Mouse (Mus musculus): Measurements from ENCODE around the gene Stk40.

GRCm38 (mm10) chr4:126077833-126078232, 25.9 kb upstream of the Stk40 start:
- TF ChIP-seq TAL1 (conservative IDR thresholded peaks at IDR 0.05; ENCODE audit: low read depth, low read length) (no peak), CTCF (IDR thresholded peaks at IDR 0.05; ENCODE audit: low read depth, low read length) (no peak), GATA1 (IDR thresholded peaks at IDR 0.05; ENCODE audit: borderline replicate concordance, low read length) (no peak), POLR2AphosphoS5 (IDR thresholded peaks at IDR 0.05; ENCODE audit: insufficient replicate concordance, low read depth, low read length) (no peak), GATA2 (IDR thresholded peaks at IDR 0.05; ENCODE audit: borderline replicate concordance, low read depth, low read length) (no peak)

Data from G1E (cell line).